Mouse (Mus musculus) T-helper 2 cell (primary cell): ENCODE results near the gene Golim4.
"Not testable (repeated sequence)": the region's sequence is repeated elsewhere in the genome, so short reads cannot be mapped to it uniquely, and the experiment has no call there.

Experiments used
- in situ Hi-C: fragments of 300-600 bp; cut with MboI, MseI; formaldehyde crosslinking; loops from one replicate; pipeline ENCODE4 v1.15.1; 2025; ENCODE audit warnings: high pct_unique_total_duplicates

Golim4 gene

GRCm38 (mm10) chr3:75956551-75957302 lies at the start of gene Golim4:
Gene Golim4 (minus strand): TSS chr3:75956949.
- in situ Hi-C loops, result no loop called here

DNA sequence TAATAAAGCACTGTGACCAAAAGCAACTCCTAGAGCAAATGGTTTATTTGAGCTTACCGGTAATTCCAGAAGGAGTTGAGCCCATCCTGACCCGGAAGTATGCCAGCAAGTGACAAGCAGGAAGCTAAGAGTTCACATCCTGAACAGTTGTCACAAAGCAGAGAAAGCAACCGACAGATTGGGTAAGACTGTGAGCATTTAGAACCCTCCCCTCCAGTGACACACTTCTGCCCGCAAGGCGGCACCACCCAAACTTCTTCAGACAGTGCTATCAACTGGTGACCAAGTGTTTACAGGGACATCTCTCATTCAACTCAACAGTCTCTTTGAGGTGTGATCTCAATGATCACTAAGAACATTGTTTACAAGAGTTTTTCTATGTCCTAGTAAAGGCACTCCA lies 48.9 kb upstream of the Golim4 start:
- in situ Hi-C loops, result no loop called here

DNA sequence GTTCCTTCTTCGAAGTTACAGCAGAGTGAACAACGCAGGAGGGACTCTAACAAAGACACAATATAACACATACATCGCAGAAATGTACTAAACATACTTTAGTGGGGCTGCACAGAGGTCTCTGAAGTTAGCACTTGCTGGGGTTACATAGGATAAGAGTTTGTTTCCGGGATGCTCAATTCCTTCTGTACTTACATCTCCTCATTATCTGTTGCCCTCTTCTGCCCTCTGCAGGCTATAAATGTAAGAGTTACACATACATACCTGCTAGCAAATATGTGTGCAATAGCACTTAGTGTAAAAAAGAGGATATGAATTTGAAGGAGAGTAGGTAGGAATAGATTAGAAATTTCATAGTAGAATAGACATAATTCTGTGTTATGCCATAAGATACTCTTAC lies 44.4 kb upstream of the Golim4 start:
- in situ Hi-C loops, result no loop called here

DNA sequence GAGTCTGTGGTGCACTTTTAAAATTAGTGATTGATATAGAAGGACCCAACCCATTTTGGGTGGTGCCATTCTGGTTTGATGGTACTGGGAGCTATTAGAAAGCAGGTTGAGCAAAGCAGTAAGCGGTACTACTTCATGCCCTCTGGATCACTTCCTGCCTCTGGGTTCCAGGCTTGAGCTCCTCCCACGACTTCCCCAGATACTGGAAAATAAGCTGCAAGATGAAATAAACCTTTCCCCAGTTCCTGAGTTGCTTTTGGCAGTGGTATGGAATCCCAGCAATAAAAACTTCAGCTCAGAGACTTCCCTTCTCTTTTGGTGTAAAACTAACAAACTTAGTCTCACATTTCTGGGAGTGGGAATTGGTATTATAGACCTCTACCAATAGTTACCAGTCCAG lies 43.7 kb upstream of the Golim4 start:
- in situ Hi-C loops, result no loop called here

DNA sequence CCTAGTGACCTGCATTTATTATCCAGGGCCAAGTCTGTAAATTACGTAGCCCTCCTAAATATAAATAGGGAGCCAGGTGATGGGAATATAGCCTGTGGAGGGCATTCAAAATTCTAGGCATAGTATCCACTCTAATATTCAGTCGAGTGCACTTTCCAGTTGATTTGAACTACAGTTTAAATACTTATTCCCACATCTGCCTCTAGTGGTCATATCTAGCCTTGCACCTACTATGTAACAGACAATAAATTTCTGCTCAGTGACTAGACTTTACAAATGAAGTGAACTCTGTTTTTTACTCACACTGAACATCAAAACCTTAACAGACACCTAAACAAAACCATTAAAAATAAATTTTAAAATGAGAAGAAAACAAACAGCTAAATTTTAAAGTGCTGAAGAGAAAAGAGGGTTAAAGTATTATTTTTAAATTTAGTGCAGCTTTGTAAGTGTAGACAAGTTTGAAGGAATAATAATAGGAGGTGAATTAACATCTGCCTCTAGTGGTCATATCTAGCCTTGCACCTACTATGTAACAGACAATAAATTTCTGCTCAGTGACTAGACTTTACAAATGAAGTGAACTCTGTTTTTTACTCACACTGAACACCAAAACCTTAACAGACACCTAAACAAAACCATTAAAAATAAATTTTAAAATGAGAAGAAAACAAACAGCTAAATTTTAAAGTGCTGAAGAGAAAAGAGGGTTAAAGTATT lies 24.4 kb upstream of the Golim4 start:
- in situ Hi-C loops, result loop anchor here (10.0 kb wide), 1 partner anchor 66 kb away; no protein-coding TSS in a partner anchor

DNA sequence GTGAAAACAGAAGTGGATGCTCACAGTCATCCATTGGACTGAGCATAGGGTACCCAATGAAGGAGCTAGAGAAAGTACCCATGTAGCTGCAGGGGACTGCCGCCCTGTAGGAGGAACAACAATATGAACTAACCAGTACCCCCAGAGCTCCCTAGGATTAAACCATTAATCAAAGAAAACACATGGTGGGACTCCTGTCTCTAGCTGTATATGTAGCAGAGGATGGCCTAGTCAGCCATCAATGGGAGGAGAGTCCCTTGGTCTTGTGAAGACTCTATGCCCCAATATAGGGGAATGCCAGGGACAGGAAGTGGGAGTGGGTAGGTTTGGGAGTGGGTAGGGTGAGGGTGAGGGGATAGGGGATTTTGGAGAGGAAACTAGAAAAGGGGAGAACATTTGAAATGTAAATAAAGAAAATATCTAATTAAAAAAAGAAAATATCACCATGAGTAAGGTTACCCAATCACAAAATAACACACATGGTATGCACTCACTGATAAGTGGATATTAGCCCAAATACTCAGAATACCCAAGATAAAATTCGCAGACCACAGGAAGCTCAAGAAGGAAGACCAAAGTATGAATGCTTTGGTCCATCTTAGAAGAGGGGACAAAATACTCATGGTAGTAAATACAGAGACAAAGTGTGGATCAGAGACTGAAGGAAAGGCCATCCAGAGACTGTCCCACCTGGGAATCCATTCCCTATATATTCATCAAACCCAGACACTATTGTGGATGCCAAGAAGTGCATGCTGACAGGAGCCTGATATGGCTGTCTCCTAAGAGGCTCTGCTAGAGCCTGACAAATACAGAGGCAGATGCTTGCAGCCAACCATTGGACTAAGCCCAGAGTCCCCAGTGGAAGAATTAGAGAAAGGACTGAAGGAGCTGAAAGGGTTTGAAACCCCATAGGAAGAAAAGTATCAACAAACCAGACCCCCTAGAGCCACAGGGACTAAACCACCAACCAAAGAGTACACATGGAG lies 6.3 kb upstream of the Golim4 start:
- in situ Hi-C loops, result not testable (repeated sequence)

- in situ Hi-C loops, result no loop called here
These were observed 873 bp downstream of the Golim4 start for GRCm38 (mm10) chr3:75955661-75956491.

GRCm38 (mm10) chr3:75954185-75954584 lies 2.6 kb downstream of the Golim4 start:
- in situ Hi-C loops, result no loop called here

DNA sequence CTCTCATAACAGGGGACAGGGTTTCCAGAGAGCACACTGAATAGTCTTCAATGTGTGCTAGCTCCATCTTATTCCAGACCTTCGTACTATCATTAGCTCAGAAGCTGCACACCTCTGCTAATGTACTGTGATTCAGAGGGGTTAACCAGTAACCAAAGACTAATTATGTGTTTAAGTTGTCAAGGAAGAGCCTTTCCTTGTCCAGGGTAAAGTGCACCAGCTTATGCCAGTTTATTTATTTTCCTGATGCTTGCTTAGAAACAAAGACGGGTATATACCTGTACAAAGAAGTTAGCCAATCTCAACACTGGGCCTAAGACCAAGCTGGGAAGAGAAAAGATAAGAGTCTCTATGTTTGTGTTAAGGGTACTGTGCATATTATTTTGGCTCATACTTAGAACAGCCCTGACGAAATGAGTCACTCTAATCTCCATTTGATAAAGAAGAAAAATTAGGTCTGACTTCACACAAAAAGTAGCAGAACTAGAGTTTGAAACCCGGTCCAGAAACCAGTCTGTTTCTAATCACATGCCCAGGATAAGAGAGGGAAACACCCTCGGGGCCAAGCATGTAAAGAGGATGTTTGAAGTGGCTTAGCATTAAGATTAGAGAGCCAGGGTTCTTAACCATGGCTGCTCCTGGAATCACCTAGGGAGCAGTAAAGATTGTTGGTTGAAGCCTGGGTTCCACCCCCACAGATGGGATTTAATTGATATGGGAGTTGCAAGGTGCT lies 4.3 kb downstream of the Golim4 start:
- in situ Hi-C loops, result no loop called here

GRCm38 (mm10) chr3:75950897-75951296 lies 5.9 kb downstream of the Golim4 start:
- in situ Hi-C loops, result no loop called here

DNA sequence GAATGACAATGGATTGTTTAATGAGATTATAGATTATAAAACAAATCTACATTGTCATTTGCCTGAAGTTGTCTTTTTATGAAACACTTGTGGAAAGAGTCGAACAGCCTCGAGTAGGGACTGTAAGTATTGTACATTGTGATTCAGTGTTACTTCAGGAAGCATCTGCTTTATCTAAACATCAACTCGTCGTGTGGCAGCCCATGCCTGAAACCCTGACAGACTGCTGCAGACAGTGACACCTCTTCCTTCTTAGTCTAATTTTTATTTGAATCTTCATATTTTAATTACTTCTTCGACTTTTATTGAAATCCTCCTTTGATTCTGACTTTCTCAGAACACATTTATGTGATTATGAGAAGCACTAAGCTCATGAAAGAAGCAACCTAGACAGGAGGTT lies 7.4 kb downstream of the Golim4 start:
- in situ Hi-C loops, result no loop called here

DNA sequence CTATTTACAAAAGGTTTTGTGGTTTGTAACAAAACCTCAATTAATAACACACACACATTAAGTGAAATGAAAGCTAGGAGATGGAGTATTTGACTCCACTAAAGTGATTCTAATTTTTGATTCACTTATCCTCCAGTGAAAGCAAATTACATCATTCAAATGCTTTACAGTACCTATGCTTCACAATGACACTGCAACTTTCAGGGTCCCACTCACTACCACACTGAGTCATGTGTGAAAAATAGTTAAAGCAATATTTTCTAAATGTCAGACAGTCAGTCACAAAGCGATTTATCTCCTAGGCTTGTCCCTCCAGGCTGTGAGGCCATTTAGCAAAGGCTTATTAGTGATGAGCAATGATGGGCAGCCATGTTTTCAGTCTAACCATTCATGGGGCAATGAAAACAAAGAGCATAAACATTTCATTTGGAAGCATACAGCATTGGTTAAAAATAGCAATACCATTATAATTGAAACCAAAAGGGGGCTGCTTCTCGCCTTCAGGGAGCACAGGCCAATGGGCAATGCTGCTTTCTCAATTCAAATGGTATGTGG lies 8.1 kb downstream of the Golim4 start:
- in situ Hi-C loops, result no loop called here

GRCm38 (mm10) chr3:75948003-75948402 lies 8.7 kb downstream of the Golim4 start:
- in situ Hi-C loops, result no loop called here

- in situ Hi-C loops, result no loop called here
These were observed 14.3 kb downstream of the Golim4 start for GRCm38 (mm10) chr3:75942303-75943060.

- in situ Hi-C loops, result no loop called here
These were observed 14.9 kb downstream of the Golim4 start for GRCm38 (mm10) chr3:75941864-75942263.

DNA sequence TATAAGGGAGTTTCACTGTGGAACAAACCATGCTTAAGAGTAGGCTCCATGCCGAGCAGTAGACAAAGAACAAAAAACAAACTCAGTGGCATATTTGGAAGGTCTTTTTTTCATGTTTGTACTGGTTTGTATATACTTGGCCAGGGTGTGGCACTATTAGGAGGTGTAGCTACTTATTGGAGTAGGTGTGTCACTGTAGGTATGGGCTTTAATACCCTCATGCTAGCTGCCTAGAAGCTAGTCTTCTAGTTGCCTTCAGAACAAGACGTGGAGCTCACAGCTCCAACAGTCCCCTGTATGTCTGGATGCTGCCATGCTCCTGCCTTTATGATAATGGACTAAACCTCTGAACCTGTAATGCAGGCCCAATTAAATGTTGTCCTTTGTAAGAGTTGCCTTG lies 20.6 kb downstream of the Golim4 start:
- in situ Hi-C loops, result no loop called here

DNA sequence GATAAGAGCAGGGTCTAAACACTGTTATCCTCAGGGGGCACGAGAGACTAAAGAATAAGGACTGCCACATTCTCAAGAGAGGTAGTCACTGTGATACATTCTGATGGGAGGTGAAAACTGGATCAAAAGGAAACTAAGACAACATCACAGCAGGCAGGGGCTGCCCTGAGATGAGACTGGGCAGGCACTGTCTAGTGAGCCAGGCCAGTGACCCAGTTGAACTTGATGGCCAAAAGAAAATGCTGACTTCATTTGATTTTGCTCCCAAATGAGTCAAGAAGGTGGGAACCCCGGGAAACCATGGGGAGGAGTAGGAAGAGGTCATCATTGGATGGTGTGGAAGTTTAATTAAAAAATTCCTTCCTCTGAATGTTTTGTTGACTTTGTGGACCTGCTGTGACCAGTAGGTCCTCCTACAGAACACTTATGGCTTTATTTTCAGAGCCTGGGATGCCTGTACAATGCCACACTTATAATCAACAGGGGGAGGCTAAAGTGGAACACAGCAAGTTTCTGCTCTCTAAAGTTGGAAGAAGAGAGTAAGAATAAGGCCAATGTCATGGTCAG lies 26.0 kb downstream of the Golim4 start:
- in situ Hi-C loops, result no loop called here

DNA sequence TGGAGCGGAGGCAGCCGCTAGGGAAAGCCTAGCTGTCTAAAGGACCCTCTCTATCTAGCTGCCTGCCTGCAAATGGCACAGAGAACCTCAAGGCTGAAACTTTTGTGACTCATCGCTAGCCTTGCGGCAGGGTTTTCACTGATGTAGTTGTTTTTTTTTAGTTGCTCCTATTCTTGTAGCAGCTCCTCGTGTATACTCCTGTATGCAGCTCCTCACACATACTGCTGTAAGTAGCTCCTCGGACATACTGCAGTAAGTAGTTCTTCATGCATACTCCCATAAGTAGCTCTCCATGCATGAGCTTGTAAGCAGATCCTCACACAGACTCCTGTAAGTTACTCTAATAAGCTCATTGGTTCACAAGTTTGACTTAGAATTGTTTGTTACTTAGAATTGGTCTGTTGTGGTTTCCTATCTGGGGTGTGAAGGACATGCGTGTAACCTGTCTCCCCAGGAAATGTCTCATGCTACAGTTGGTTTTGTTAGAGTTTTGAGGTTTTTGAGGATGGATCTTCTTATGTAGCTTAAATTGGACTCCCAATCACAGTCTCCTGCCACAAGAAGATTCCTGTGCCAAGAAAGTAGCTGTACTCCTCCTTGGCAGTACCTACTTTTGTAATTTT lies 26.7 kb downstream of the Golim4 start:
- in situ Hi-C loops, result no loop called here

DNA sequence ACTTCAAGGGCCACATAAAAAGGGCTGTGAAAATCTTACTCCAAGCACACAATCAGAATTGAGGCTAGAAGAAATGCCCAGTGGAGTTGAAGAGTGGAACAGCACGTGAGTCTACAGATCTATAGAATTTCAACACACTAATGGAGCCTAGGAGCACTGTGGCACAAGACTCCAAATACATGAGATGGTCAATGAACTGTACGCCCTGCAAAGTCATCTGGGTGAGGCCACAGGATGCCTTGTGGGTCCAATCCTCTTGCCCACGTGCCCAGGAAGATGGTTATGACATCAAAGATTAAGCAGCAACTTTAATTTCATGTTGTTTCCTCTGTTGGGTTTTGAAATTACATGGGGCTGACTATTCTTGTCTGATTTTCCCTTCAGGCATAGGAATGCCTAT lies 30.4 kb downstream of the Golim4 start:
- in situ Hi-C loops, result no loop called here
